Mouse (Mus musculus) MEL (cell line): ENCODE results near the gene Rhot1. TPM values are rescaled to one million over a fixed set of nuclear protein-coding genes. Genes with fewer than 3 reads are reported as not detected.
"Not testable (repeated sequence)": the region's sequence is repeated elsewhere in the genome, so short reads cannot be mapped to it uniquely, and the experiment has no call there.

Experiments
- DNase-seq: peaks from one replicate; pipeline ENCODE4 v3.0.0; 2011; ENCODE audit warnings: low read depth, low spot score
- H3K27ac ChIP-seq: 2 replicates; pipeline ENCODE4 v1.5.1; 2012; ENCODE audit warnings: low read depth, mild to moderate bottlenecking, control low read depth, low read length, moderate library complexity; ENCODE audit not compliant: control insufficient read depth
- H3K27me3 ChIP-seq, 2 experiments: fragments of 150-350 bp in 1 of 2; sonication (generic) in 1 of 2; 2 replicates each; pipeline ENCODE4 v1.6.1; 2012; ENCODE audit warnings: low read length in 2 of 2, mild to moderate bottlenecking in 2 of 2, improper control_type of control experiment in 1 of 2, moderate library complexity in 1 of 2; ENCODE audit not compliant: insufficient read depth in 2 of 2, control insufficient read depth in 1 of 2
- H3K36me3 ChIP-seq, 2 experiments: 2 replicates each; pipeline ENCODE4 v1.6.1; 2012 to 2014; ENCODE audit warnings: low read length in 2 of 2, improper control_type of control experiment in 1 of 2, inconsistent platforms in 1 of 2, mild to moderate bottlenecking in 1 of 2; ENCODE audit not compliant: insufficient read depth in 2 of 2, control insufficient read depth in 1 of 2
- H3K4me1 ChIP-seq, 2 experiments: fragments of 150-350 bp in 1 of 2; sonication (generic) in 1 of 2; 2 replicates each; pipeline ENCODE4 v1.6.1; 2012; ENCODE audit warnings: low read length in 2 of 2, improper control_type of control experiment in 1 of 2, mild to moderate bottlenecking in 1 of 2; ENCODE audit not compliant: insufficient read depth in 2 of 2, control insufficient read depth in 1 of 2
- H3K4me3 ChIP-seq, 2 experiments: fragments of 150-350 bp in 1 of 2; sonication (generic) in 1 of 2; 2 replicates each; pipeline ENCODE4 v1.5.1; 2012; ENCODE audit warnings: low read depth in 2 of 2, low read length in 2 of 2, mild to moderate bottlenecking in 2 of 2, moderate library complexity in 2 of 2, control low read depth in 1 of 2, improper control_type of control experiment in 1 of 2; ENCODE audit not compliant: control insufficient read depth in 1 of 2, insufficient read depth in 1 of 2
- H3K79me2 ChIP-seq: 2 replicates; pipeline ENCODE4 v1.6.1; 2012; ENCODE audit warnings: mild to moderate bottlenecking, low read length, moderate library complexity; ENCODE audit not compliant: control insufficient read depth, poor library complexity, insufficient read depth
- H3K9ac ChIP-seq: 2 replicates; pipeline ENCODE4 v1.6.1; 2012; ENCODE audit warnings: low read depth, mild to moderate bottlenecking, control low read depth, low read length, moderate library complexity; ENCODE audit not compliant: control insufficient read depth, poor library complexity, severe bottlenecking
- H3K9me3 ChIP-seq: fragments of 150-350 bp; sonication (generic); replicated peaks from 2 replicates; pipeline ENCODE4 v1.6.1; 2012; ENCODE audit warnings: mild to moderate bottlenecking, low read length, improper control_type of control experiment, moderate library complexity; ENCODE audit not compliant: insufficient read depth
- BHLHE40 ChIP-seq: IDR thresholded peaks from 2 replicates; pipeline ENCODE4 v1.6.1; 2012; ENCODE audit warnings: low read depth, mild to moderate bottlenecking, inconsistent platforms, low read length, improper control_type of control experiment, borderline replicate concordance
- GABPA ChIP-seq: IDR thresholded peaks from 2 replicates; pipeline ENCODE4 v1.6.1; 2012; ENCODE audit warnings: low read depth, mild to moderate bottlenecking, inconsistent platforms, low read length, improper control_type of control experiment, moderate library complexity
- MAZ ChIP-seq: IDR thresholded peaks from 2 replicates; pipeline ENCODE4 v1.6.1; 2012; ENCODE audit warnings: low read depth, mild to moderate bottlenecking, inconsistent platforms, low read length, improper control_type of control experiment
- POLR2A ChIP-seq, 2 experiments: IDR thresholded peaks; 2 replicates each; pipeline ENCODE4 v1.6.1; 2011 to 2012; ENCODE audit warnings: low read length in 2 of 2, mild to moderate bottlenecking in 2 of 2, control low read depth in 1 of 2, improper control_type of control experiment in 1 of 2, low read depth in 1 of 2, moderate library complexity in 1 of 2; ENCODE audit not compliant: control insufficient read depth in 1 of 2, insufficient read depth in 1 of 2, poor library complexity in 1 of 2
- RCOR1 ChIP-seq: IDR thresholded peaks from 2 replicates; pipeline ENCODE4 v1.6.1; 2012; ENCODE audit warnings: low read depth, mild to moderate bottlenecking, inconsistent platforms, low read length, improper control_type of control experiment
- SMC3 ChIP-seq: IDR thresholded peaks from 2 replicates; pipeline ENCODE4 v1.6.1; 2011; ENCODE audit warnings: low read depth, low read length, improper control_type of control experiment
- USF1 ChIP-seq: IDR thresholded peaks from 2 replicates; pipeline ENCODE4 v1.6.1; 2014; ENCODE audit warnings: low read depth, mild to moderate bottlenecking, inconsistent platforms, low read length, improper control_type of control experiment, moderate library complexity
- ZKSCAN1 ChIP-seq: IDR thresholded peaks from 2 replicates; pipeline ENCODE4 v1.6.1; 2012; ENCODE audit warnings: low read depth, mild to moderate bottlenecking, inconsistent platforms, low read length, improper control_type of control experiment, moderate library complexity
- ZNF384 ChIP-seq: IDR thresholded peaks from 2 replicates; pipeline ENCODE4 v1.6.1; 2012; ENCODE audit warnings: low read depth, mild to moderate bottlenecking, inconsistent platforms, low read length, improper control_type of control experiment
- polyA plus RNA-seq, 2 experiments: library from polyadenylated mRNA; stranded (reverse) in 1 of 2; unstranded in 1 of 2; fragments of >175 nt in 1 of 2; fragments of >200 nt in 1 of 2; gene quantifications; 2 replicates each; pipeline versions ENCODE4 v1.2.1 to v1.2.4; 2012; ENCODE audit warnings: low replicate concordance in 2 of 2, low read depth in 1 of 2; ENCODE audit not compliant: insufficient read length in 2 of 2, insufficient read depth in 1 of 2, missing spikeins in 1 of 2
- total RNA-seq: library from RNA; depleted of rRNA; stranded (reverse); fragments of 300-350 nt; gene quantifications from 2 replicates; pipeline ENCODE4 v1.2.3, GENCODE M21; 2012

Rhot1 gene
- total and polyA plus RNA-seq, 3 experiments: 43.7 to 919 (median 44.3) TPM

- peaks cover 3 to 5% of the 10 kb centered on the region in 2 experiments; a peak in 2 of 4 replicates for H3K4me1 ChIP-seq
- no peak overlapping the region for H3K9ac ChIP-seq
- H3K27me3 ChIP-seq: no peaks in the 10 kb centered on the region
- no peak for DNase-seq
- H3K36me3 ChIP-seq: peaks cover 12 to 13% of the 10 kb centered on the region in 2 experiments
- TF ChIP-seq MAZ: no peak
- no peak for TF ChIP-seq BHLHE40
- no peak for TF ChIP-seq POLR2A (IDR thresholded peaks at IDR 0.05; ENCODE audit: control insufficient read depth in 1 of 2, insufficient read depth in 1 of 2, low read depth in 1 of 2, low read length in 2 of 2, poor library complexity in 1 of 2)
- no peak for TF ChIP-seq ZKSCAN1
- no peak for TF ChIP-seq USF1
- TF ChIP-seq GABPA: no peak
- peaks cover 36% of the 10 kb centered on the region for H3K79me2 ChIP-seq
- no peak overlapping the region for H3K4me3 ChIP-seq
- H3K9me3 ChIP-seq: no peaks in the 10 kb centered on the region
- H3K27ac ChIP-seq: no peak overlapping the region
Measured at GRCm38 (mm10) chr11:80215291-80215690, 6.5 kb downstream of the Rhot1 start.

DNA sequence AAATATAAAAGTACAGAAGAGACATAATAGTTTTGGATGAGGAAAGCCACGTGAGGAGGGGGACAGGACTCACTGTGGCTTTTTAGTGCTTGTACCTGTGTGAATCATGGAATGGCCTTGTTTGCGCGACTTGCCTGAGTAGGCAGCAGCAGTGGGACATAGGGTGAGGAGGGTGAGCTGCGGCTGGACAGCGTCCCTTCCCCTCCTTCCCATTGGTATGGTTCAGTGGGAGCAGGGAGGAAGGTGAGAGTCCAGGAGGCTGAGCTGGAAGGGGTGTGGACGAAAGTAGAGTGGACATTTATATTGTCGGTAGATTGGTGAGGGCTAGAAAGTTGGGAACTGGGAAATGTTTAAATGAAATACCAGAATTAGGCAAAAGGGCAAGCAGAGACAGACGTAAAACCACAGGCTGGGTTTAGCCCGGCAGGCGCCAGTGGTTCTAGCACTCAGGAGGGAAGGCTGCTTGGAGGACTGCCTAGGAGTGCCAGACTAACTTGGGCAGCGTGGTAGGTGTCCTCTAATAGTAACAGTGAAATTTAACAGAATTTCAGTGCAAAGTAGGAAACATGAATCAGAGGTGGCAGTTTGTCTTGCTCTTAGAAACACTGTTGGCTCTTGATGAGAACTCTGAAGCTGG lies 10.0 kb downstream of the Rhot1 start:
- no peaks in the 10 kb centered on the region for H3K27me3 ChIP-seq
- TF ChIP-seq GABPA: no peak
- no peak for TF ChIP-seq SMC3
- TF ChIP-seq USF1: no peak
- TF ChIP-seq RCOR1: no peak
- TF ChIP-seq POLR2A (IDR thresholded peaks at IDR 0.05; ENCODE audit: control insufficient read depth in 1 of 2, insufficient read depth in 1 of 2, low read depth in 1 of 2, low read length in 2 of 2, poor library complexity in 1 of 2): no peak
- TF ChIP-seq, all 39 proteins: peak for 0
- no peak overlapping the region for H3K4me3 ChIP-seq
- no peak overlapping the region for H3K9ac ChIP-seq
- H3K36me3 ChIP-seq: peaks cover 3 to 12% of the 10 kb centered on the region in 2 experiments; a peak in 2 of 4 replicates
- peaks cover 16% of the 10 kb centered on the region for H3K79me2 ChIP-seq
- DNase-seq: no peak
- no peaks in the 10 kb centered on the region for H3K4me1 ChIP-seq
- H3K9me3 ChIP-seq: no peaks in the 10 kb centered on the region
- H3K27ac ChIP-seq: no peak overlapping the region

- peaks cover 0 to 35% of the 10 kb centered on the region in 2 experiments; a peak in 2 of 4 replicates for H3K36me3 ChIP-seq
Measured at GRCm38 (mm10) chr11:80230066-80230465, 21.2 kb downstream of the Rhot1 start.

More at GRCm38 (mm10) chr11:80230066-80230465, 21.2 kb downstream of the Rhot1 start:
- not testable (repeated sequence) for H3K27me3 ChIP-seq, H3K79me2 ChIP-seq, H3K4me1 ChIP-seq, H3K9ac ChIP-seq, H3K9me3 ChIP-seq, H3K27ac ChIP-seq, H3K4me3 ChIP-seq, DNase-seq
- TF ChIP-seq ZNF384: peak; percentile 78
